Mouse (Mus musculus) embryonic fibroblast, embryonic 13.5 days (primary cell): ENCODE results near the gene Zranb1.

Experiments
- CTCF ChIP-seq: IDR thresholded peaks from 2 replicates; pipeline ENCODE4 v1.5.1; 2011; ENCODE audit warnings: mild to moderate bottlenecking, control low read depth, low read length, moderate library complexity, borderline replicate concordance; ENCODE audit not compliant: insufficient read depth
- POLR2A ChIP-seq: IDR thresholded peaks from 2 replicates; pipeline ENCODE4 v1.6.1; 2011; ENCODE audit warnings: low read depth, mild to moderate bottlenecking, control low read depth, low read length, moderate library complexity

- TF ChIP-seq POLR2A (no peak), CTCF (no peak)
Observed at GRCm38 (mm10) chr7:132949968-132950367, 19.0 kb downstream of the Zranb1 start.
